Mouse (Mus musculus) testis, adult 2 months (tissue): ENCODE results near the gene Tlx3. TPM values are rescaled to one million over a fixed set of nuclear protein-coding genes. Genes with fewer than 3 reads are reported as not detected.

Source experiments
- H3K27ac ChIP-seq: fragments of 200-500 bp; 2 replicates; pipeline ENCODE4 v1.5.1; 2012; ENCODE audit warnings: low read depth, low read length; ENCODE audit not compliant: control insufficient read depth, insufficient read depth
- H3K27me3 ChIP-seq: fragments of 200-500 bp; 2 replicates; pipeline ENCODE4 v1.6.1; 2012; ENCODE audit warnings: mild to moderate bottlenecking, low read length, moderate library complexity; ENCODE audit not compliant: control insufficient read depth, insufficient read depth
- H3K36me3 ChIP-seq: fragments of 200-500 bp; 2 replicates; pipeline ENCODE4 v1.6.1; 2012; ENCODE audit warnings: mild to moderate bottlenecking, low read length; ENCODE audit not compliant: control insufficient read depth, insufficient read depth
- H3K4me1 ChIP-seq: fragments of 200-500 bp; 2 replicates; pipeline ENCODE4 v1.6.1; 2012; ENCODE audit warnings: low read length; ENCODE audit not compliant: control insufficient read depth, insufficient read depth
- H3K4me3 ChIP-seq: fragments of 200-500 bp; 2 replicates; pipeline ENCODE4 v1.5.1; 2012; ENCODE audit warnings: low read depth, mild to moderate bottlenecking, low read length, moderate library complexity, mixed read lengths; ENCODE audit not compliant: control insufficient read depth
- CTCF ChIP-seq: fragments of 200-500 bp; IDR thresholded peaks from 2 replicates; pipeline ENCODE4 v1.5.1; 2012; ENCODE audit warnings: low read depth, mild to moderate bottlenecking, inconsistent platforms, low read length, moderate library complexity; ENCODE audit not compliant: control insufficient read depth, insufficient read depth, insufficient replicate concordance
- POLR2A ChIP-seq: fragments of 200-500 bp; IDR thresholded peaks from 2 replicates; pipeline ENCODE4 v1.6.1; 2012; ENCODE audit warnings: low read depth, mild to moderate bottlenecking, inconsistent platforms, low read length, moderate library complexity; ENCODE audit not compliant: control insufficient read depth
- polyA plus RNA-seq: library from polyadenylated mRNA; depleted of rRNA; stranded (reverse); fragments of >200 nt; gene quantifications from 2 replicates; pipeline ENCODE4 v1.2.3, GENCODE M21; 2012; rRNA removed

The Tlx3 gene
- polyA plus RNA-seq, 1 experiment: not detected

DNA sequence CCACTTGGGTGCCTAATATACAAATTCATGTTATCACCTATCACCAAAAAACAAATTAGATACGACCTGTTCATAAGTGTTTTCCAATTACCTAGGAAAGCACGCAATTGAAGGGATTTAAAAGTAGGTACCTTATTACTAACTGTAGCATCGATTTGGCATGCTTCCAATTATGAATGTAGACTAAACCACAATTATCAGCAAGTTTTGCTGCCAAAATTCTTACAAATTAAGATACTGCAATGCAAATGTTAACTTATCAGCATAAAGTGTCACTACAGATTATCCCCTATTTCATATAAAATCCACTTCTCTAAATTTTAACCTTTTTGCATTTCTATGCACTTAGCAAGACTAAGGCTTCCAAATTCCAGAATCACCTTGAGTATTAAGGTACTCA is 48.9 kb downstream of the Tlx3 start:
- Histone ChIP-seq H3K4me3 (no peak overlapping the region), H3K4me1 (no peaks in the 10 kb centered on the region), H3K36me3 (no peaks in the 10 kb centered on the region; the same call in 1 of the 2 replicates), H3K27ac (no peak overlapping the region), H3K27me3 (no peaks in the 10 kb centered on the region)
- TF ChIP-seq CTCF (no peak), POLR2A (no peak)

DNA sequence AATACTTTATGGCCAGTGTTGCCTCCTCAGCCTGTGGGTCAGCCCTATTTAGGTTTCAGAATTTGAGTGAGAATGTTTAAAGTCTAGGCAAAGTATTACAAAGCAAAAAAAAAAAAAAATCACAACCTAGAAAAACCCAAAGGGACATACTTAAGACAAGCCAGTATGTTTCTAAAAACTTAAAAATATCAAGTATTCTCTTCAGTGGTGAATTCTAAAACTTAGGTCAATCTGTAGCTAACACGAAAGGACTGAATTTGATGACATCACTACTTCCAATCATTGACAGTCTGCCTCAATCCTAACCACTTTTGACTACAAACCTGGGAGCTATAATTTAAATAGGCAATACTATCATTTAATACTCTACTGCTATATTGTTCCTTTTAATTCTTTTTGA is 50.4 kb downstream of the Tlx3 start:
- TF ChIP-seq POLR2A (no peak), CTCF (no peak)
- no peaks in the 10 kb centered on the region for H3K27me3 ChIP-seq
- peaks cover 3% of the 10 kb centered on the region; the same call in 1 of the 2 replicates for H3K4me1 ChIP-seq
- no peak overlapping the region for H3K4me3 ChIP-seq
- no peak overlapping the region for H3K27ac ChIP-seq
- H3K36me3 ChIP-seq: no peaks in the 10 kb centered on the region; the same call in 1 of the 2 replicates

DNA sequence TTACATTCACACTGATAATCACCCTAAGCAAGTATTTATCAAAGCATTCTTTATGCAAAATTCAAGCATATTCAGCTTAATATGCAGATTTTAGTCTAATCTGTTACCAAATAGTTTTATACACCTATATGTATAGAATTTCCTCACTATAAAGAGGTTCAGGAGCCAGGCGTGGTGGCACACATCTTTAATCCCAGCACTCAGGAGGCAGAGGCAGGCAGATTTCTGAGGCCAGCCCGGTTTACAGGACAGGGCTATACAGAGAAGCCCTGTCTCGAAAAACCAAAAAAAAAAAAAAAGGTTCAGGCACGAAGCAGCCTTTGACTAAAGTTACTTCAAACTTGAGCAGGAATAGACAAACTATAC is 51.6 kb downstream of the Tlx3 start:
- H3K27me3 ChIP-seq: no peaks in the 10 kb centered on the region
- H3K27ac ChIP-seq: no peak overlapping the region
- peaks cover 8% of the 10 kb centered on the region; the same call in 1 of the 2 replicates for H3K4me1 ChIP-seq
- H3K36me3 ChIP-seq: no peaks in the 10 kb centered on the region; the same call in 1 of the 2 replicates
- TF ChIP-seq POLR2A (no peak), CTCF (no peak)
- no peak overlapping the region for H3K4me3 ChIP-seq

DNA sequence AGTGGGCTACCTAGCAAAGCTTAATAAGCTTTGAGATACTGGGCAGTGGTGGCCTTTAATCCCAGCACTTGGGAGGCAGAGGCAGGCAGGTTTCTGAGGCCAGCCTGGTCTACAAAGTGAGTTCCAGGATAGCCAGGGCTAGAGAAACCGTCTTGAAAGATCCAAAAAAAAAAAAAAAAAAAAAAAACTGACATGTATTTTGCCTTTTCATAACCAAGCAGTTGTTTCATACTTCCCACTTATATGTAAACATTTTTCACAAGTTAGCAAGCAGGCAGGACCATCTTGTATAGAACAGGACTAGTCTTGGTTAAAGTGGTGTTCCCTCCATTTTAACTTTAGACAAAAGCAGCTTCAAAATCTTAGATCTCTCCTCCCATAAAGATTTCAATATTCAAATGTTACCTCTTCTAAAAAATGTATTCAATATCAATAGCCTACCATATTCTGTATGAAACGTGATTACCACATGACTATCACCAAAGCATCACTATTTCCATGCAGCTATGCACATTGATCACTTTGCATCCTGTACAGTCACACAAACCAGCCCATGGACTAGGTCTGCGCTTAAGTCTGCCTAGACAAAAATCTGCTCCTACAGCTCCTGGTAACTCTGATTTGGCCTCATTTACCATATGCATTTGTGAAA is 52.1 kb downstream of the Tlx3 start:
- TF ChIP-seq CTCF: no peak
- TF ChIP-seq POLR2A: no peak
- no peaks in the 10 kb centered on the region; the same call in 1 of the 2 replicates for H3K36me3 ChIP-seq
- peaks cover 11% of the 10 kb centered on the region; the same call in 1 of the 2 replicates for H3K4me1 ChIP-seq
- H3K27me3 ChIP-seq: no peaks in the 10 kb centered on the region
- H3K27ac ChIP-seq: no peak overlapping the region
- H3K4me3 ChIP-seq: no peak overlapping the region

Other genes starting within 250 kb of the Tlx3 start
- gene Fgf18, start 56.2 kb downstream of the Tlx3 start, polyA plus RNA-seq: 0.52 and 0.89 TPM in 2 replicates
- gene Npm1, start 40.4 kb downstream of the Tlx3 start, polyA plus RNA-seq: 108 and 114 TPM in 2 replicates
- gene Gm12117, start 73.1 kb upstream of the Tlx3 start, polyA plus RNA-seq: 0.55 TPM in 1 of 2 replicates, not detected in the other